Mouse (Mus musculus) adrenal gland, postnatal 36 days (tissue): ENCODE results near the gene Slco1b2. TPM values are rescaled to one million over a fixed set of nuclear protein-coding genes. Genes with fewer than 3 reads are reported as not detected.
"Not testable (repeated sequence)": the region's sequence is repeated elsewhere in the genome, so short reads cannot be mapped to it uniquely, and the experiment has no call there.

Experiments
- DNase-seq, 2 experiments: peaks; one replicate each; pipeline ENCODE4 v3.0.0; 2021; ENCODE audit warnings: mixed read lengths in 1 of 2
- long read RNA-seq, 2 experiments: library from polyadenylated mRNA; stranded (forward); transcript quantifications; one replicate each; pipeline ENCODE4 v2.0.0; 2021; ENCODE audit warnings: borderline sequencing depth in 2 of 2
- total RNA-seq, 2 experiments: library from RNA; stranded (reverse); gene quantifications; 2 replicates each; pipeline ENCODE4 v1.2.3; 2021

The Slco1b2 gene
- total RNA-seq = under 1 TPM; 0.46 to 0.60 TPM
- long read RNA-seq, experiment 1, partial matches to known transcripts = 0 of 1 reads
- long read RNA-seq, experiment 1, other reads (novel, unspliced or antisense) = 1 of 1 reads
- long read RNA-seq, experiment 2, partial matches to known transcripts = 1 of 5 reads
- long read RNA-seq, experiment 2, other reads (novel, unspliced or antisense) = 4 of 5 reads

DNA sequence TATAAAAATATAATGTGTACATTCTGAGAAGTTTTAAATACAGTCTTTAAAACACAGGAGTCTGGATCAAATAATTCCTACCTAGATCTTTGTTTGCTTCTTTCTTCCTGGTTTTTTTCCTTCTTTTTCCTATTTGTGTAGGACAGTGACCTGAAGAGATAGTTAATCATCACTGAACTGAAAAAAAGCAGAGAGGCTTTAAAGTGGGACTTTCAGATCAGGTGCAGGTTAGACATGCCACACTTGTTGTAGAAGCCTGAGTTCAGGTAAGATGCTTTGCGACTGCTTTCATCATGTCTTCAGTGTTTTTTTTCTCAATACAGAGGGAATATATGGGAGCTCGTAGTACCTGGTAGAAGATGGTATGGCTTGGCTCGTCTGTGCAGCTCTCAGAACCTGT is at the start of gene Slco1b2:
Slco1b2 (plus strand) TSS at position 228 of the 400 bp plus-strand sequence.
- no peak for DNase-seq

GRCm38 (mm10) chr6:141584791-141585403 is 44.4 kb upstream of the Slco1b2 start:
- DNase-seq = no peak

- DNase-seq = no peak
Observed at GRCm38 (mm10) chr6:141590002-141590401, 39.3 kb upstream of the Slco1b2 start.

GRCm38 (mm10) chr6:141590598-141591200 is 38.6 kb upstream of the Slco1b2 start:
- DNase-seq = not testable (repeated sequence)

GRCm38 (mm10) chr6:141596081-141596480 is 33.2 kb upstream of the Slco1b2 start:
- no peak for DNase-seq

DNA sequence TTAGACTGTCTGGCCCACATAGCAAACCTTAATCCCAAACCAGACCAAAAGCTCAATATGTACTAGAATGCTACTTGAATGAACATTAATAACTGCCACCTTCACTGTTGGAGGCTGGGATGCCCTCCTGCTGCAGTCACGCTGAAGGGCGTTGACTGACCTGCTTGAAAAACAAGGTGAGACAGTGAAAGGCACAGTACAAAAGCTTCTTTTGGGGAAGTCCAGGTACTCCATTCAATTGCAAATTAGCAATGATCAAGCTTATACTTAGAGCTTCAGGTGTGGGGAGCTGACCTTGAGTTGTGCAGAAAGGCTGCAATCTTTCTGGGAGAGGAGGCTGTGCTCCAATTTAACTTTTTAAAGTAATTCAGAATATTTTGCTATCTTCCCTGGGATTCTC is 32.3 kb upstream of the Slco1b2 start:
- DNase-seq = no peak

GRCm38 (mm10) chr6:141600940-141601339 is 28.4 kb upstream of the Slco1b2 start:
- DNase-seq = no peak

DNA sequence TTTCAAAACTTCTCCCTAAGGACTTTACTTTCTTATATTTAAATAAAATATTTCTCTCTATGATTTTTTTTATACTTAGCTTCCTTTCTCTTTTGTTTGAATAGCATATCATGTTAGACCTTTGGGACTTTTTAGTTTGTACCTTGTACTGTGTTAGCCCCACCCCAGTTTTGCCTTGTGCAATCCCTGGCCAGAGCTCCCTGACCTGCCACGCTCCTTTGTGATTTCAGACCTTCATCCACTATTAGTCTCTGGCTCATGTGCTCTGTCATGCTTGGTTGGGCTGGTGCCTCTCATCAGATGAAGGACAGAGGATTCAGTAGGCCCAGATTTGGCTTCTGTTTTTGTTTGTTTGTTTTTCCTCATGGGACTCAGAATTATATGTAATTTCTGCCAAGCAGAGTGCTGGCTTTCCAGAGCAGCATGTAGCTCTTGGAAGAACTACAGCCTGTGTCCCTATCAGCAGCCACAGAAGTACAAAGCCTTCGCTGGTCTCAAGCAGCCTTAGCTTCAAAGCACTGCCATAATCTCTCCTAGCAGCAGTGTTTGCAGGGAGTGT is 18.5 kb upstream of the Slco1b2 start:
- peak; percentile 16 to 38 for DNase-seq

GRCm38 (mm10) chr6:141614017-141614416 is 15.3 kb upstream of the Slco1b2 start:
- no peak for DNase-seq

- peak in 1 of 2 experiments; percentile 39 for DNase-seq
Observed at GRCm38 (mm10) chr6:141615348-141615747, 14.0 kb upstream of the Slco1b2 start.

DNA sequence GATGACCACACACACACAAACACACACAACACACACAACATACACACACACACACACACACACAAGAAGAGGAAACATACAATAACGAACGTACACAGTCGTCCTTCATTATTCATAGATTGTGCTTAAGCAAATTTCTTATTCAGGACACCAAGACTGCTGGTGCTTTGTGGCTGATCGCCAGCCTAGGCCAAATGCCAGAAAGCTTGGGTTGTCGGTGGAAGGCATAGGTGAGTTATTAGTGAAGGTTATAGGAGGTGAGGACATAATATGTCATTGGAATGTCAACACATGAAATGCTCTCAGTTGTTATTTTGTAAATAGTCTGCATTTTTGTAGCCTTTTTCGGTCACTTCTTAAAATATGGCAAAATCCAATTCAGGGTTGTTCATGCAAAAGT is 3.6 kb downstream of the Slco1b2 start:
- peak; percentile 13 to 46 for DNase-seq

GRCm38 (mm10) chr6:141635250-141635649 is 5.9 kb downstream of the Slco1b2 start:
- no peak for DNase-seq

- peak; percentile 24 to 50 for DNase-seq
Observed at GRCm38 (mm10) chr6:141640639-141641038, 11.3 kb downstream of the Slco1b2 start.

DNA sequence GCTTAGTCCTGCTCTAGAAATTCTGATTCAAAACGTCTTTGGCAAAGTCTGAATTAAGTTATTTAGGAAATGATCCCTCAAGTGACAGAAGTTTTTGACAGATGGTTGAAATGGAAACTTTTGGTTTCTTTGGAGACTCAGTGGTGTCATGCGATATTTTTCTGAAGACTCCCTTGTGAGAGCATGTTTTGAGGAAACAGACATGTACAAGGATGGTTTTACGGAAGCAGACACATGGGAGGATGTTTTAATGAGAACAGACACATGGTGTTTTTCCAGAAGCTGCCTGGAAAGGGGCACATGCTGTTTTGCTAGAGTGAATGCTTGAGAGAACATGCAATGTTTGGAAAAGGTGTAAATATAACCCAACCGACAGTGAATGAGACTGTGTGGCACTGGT is 57.7 kb downstream of the Slco1b2 start:
- DNase-seq = no peak

DNA sequence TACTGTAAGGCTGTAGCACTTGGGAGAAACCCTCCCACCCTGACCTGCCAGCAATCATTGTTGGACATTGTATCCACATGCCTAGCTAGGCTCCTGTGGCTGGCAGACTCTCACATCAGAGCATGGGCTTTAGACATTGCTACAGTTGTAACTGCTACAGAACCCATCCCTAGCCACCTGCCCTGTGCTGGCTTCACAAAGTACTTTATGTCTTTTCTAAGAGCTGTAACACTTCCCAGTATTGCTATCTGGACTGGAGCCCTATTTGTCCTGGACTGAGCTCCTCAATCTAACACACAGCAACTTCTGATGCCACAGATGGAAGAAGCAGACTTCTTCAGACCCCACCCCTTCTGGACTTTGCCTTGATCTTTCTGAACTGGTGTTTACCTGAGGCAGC is 61.9 kb downstream of the Slco1b2 start:
- no peak for DNase-seq

Other genes with a start within 250 kb of the Slco1b2 start
- under 1 TPM; 0.13 to 0.33 TPM for gene Slco1c1, start 105.2 kb upstream of the Slco1b2 start, total RNA-seq
- gene Gm5724, start 144.3 kb downstream of the Slco1b2 start, total RNA-seq = not detected
- gene Slco1a4, start 226.7 kb downstream of the Slco1b2 start, total RNA-seq = under 1 TPM; 0.30 to 0.49 TPM